Mouse (Mus musculus) neural tube, embryonic 11.5 days (tissue): ENCODE results near the gene 5031439G07Rik. TPM values are rescaled to one million over a fixed set of nuclear protein-coding genes. Genes with fewer than 3 reads are reported as not detected.

Experiments used
- ATAC-seq: fragments of 200-750 bp; cut with Nextera tagmentation; 2 replicates; pipeline ENCODE4 v1.8.0; 2017; ENCODE audit warnings: moderate number of reproducible peaks, mild to moderate bottlenecking, moderate TSS enrichment, moderate library complexity; ENCODE audit not compliant: insufficient read depth, low FRiP score, low TSS enrichment
- DNase-seq: peaks from one replicate; pipeline ENCODE4 v3.0.0-alpha.2; 2015; ENCODE audit warnings: low spot score
- H3K27ac ChIP-seq: fragments of 300-500 bp; sonication (generic); 2 replicates; pipeline ENCODE4 v1.5.1; 2014; ENCODE audit warnings: low read depth, mild to moderate bottlenecking, low read length
- H3K27me3 ChIP-seq: fragments of 300-500 bp; sonication (generic); 2 replicates; pipeline ENCODE4 v1.6.1; 2014; ENCODE audit warnings: mild to moderate bottlenecking, low read length, mixed read lengths; ENCODE audit not compliant: control insufficient read depth, insufficient read depth
- H3K36me3 ChIP-seq: fragments of 300-500 bp; sonication (generic); 2 replicates; pipeline ENCODE4 v1.6.1; 2014; ENCODE audit warnings: mild to moderate bottlenecking, low read length, moderate library complexity, mixed read lengths; ENCODE audit not compliant: control insufficient read depth, insufficient read depth
- H3K4me1 ChIP-seq: fragments of 300-500 bp; sonication (generic); 2 replicates; pipeline ENCODE4 v1.6.1; 2014; ENCODE audit warnings: low read length, mixed read lengths; ENCODE audit not compliant: control insufficient read depth, insufficient read depth
- H3K4me2 ChIP-seq: fragments of 300-500 bp; sonication (generic); 2 replicates; pipeline ENCODE4 v1.6.1; 2014; ENCODE audit warnings: low read depth, mild to moderate bottlenecking, moderate library complexity
- H3K4me3 ChIP-seq: fragments of 300-500 bp; sonication (generic); 2 replicates; pipeline ENCODE4 v1.5.1; 2014; ENCODE audit warnings: low read depth, low read length
- H3K9ac ChIP-seq: fragments of 300-500 bp; sonication (generic); 2 replicates; pipeline ENCODE4 v1.6.1; 2014; ENCODE audit warnings: mild to moderate bottlenecking, low read length
- H3K9me3 ChIP-seq: fragments of 300-500 bp; sonication (generic); 2 replicates; pipeline ENCODE4 v1.6.1; 2016; ENCODE audit warnings: low read length; ENCODE audit not compliant: control insufficient read depth
- WGBS: fragments of 180-500 bp; shearing (Covaris S2); extraction: QIAGEN DNeasy Blood & Tissue Kit; methylation state at CpG from one replicate; pipeline ENCODE4 v1.1.7; 2014; 5-methylcytosine and 5-hydroxymethylcytosine counted together
- polyA plus RNA-seq: library from polyadenylated mRNA; unstranded; fragments of >200 nt; fragmentation: Nextera tagmentation; extraction: Ambion mirVana; gene quantifications from 2 replicates; pipeline ENCODE4 v1.2.1, GENCODE M21; 2014

5031439G07Rik gene
- polyA plus RNA-seq, 1 experiment from 2014 or later: 39.3 TPM

- H3K36me3 ChIP-seq: peaks cover 14% of the 10 kb centered on the region
- no peak overlapping the region for H3K27ac ChIP-seq
- no peaks in the 10 kb centered on the region for H3K4me1 ChIP-seq
- no peaks in the 10 kb centered on the region for H3K9me3 ChIP-seq
- no peak for ATAC-seq
- 95% methylated on average over 4 of the region's 4 CpGs for WGBS
- no peak overlapping the region for H3K9ac ChIP-seq
- no peak for DNase-seq
- no peak overlapping the region for H3K4me2 ChIP-seq
- no peaks in the 10 kb centered on the region for H3K27me3 ChIP-seq
- H3K4me3 ChIP-seq: no peak overlapping the region
These were observed 38.3 kb downstream of the 5031439G07Rik start for GRCm38 (mm10) chr15:84950053-84950452.

- Histone ChIP-seq H3K4me1 (no peaks in the 10 kb centered on the region), H3K27ac (no peak overlapping the region), H3K9me3 (no peaks in the 10 kb centered on the region), H3K4me2 (no peak overlapping the region), H3K4me3 (no peak overlapping the region), H3K36me3 (peaks cover 14% of the 10 kb centered on the region), H3K9ac (no peak overlapping the region), H3K27me3 (no peaks in the 10 kb centered on the region)
- DNase-seq: no peak
- WGBS: 90% methylated on average over 14 of the region's 14 CpGs
- no peak for ATAC-seq
These were observed 39.4 kb downstream of the 5031439G07Rik start for GRCm38 (mm10) chr15:84948990-84949389.

GRCm38 (mm10) chr15:84944319-84944718 is 44.0 kb downstream of the 5031439G07Rik start:
- ATAC-seq: no peak
- Histone ChIP-seq H3K9me3 (no peaks in the 10 kb centered on the region), H3K36me3 (peaks cover 10% of the 10 kb centered on the region), H3K9ac (no peak overlapping the region), H3K4me3 (no peak overlapping the region), H3K27me3 (no peaks in the 10 kb centered on the region), H3K4me2 (no peak overlapping the region), H3K4me1 (no peaks in the 10 kb centered on the region), H3K27ac (no peak overlapping the region)
- WGBS: 88% methylated on average over 5 of the region's 5 CpGs
- no peak for DNase-seq

- Histone ChIP-seq H3K27me3 (no peaks in the 10 kb centered on the region), H3K27ac (no peak overlapping the region), H3K4me1 (no peaks in the 10 kb centered on the region), H3K9me3 (no peaks in the 10 kb centered on the region), H3K9ac (no peak overlapping the region), H3K36me3 (peaks cover 20% of the 10 kb centered on the region), H3K4me3 (no peak overlapping the region), H3K4me2 (no peak overlapping the region)
- no peak for DNase-seq
- ATAC-seq: no peak
- WGBS: 80% methylated on average over 11 of the region's 11 CpGs
These were observed 45.6 kb downstream of the 5031439G07Rik start for GRCm38 (mm10) chr15:84942647-84943285.

- H3K4me1 ChIP-seq: no peaks in the 10 kb centered on the region
- no peak overlapping the region for H3K4me2 ChIP-seq
- H3K9me3 ChIP-seq: no peaks in the 10 kb centered on the region
- H3K27me3 ChIP-seq: no peaks in the 10 kb centered on the region
- DNase-seq (no peak), ATAC-seq (no peak)
- H3K27ac ChIP-seq: no peak overlapping the region
- H3K9ac ChIP-seq: no peak overlapping the region
- H3K4me3 ChIP-seq: no peak overlapping the region
- 87% methylated on average over 12 of the region's 12 CpGs for WGBS
- peaks cover 28% of the 10 kb centered on the region for H3K36me3 ChIP-seq
These were observed 48.2 kb downstream of the 5031439G07Rik start for GRCm38 (mm10) chr15:84940102-84940501.

GRCm38 (mm10) chr15:84934901-84935300 is 53.5 kb downstream of the 5031439G07Rik start:
- WGBS: 94% methylated on average over 16 of the region's 16 CpGs
- no peak overlapping the region for H3K9ac ChIP-seq
- DNase-seq (no peak), ATAC-seq (no peak)
- no peak overlapping the region for H3K27ac ChIP-seq
- no peak overlapping the region for H3K4me2 ChIP-seq
- no peaks in the 10 kb centered on the region for H3K4me1 ChIP-seq
- H3K27me3 ChIP-seq: no peaks in the 10 kb centered on the region
- no peaks in the 10 kb centered on the region for H3K9me3 ChIP-seq
- H3K4me3 ChIP-seq: no peak overlapping the region
- peaks cover 48% of the 10 kb centered on the region for H3K36me3 ChIP-seq

GRCm38 (mm10) chr15:84932351-84932750 is 56.0 kb downstream of the 5031439G07Rik start:
- 70% methylated on average over 5 of the region's 5 CpGs for WGBS
- DNase-seq: no peak

GRCm38 (mm10) chr15:84925495-84926018 is 62.8 kb downstream of the 5031439G07Rik start:
- ATAC-seq (no peak), DNase-seq (no peak)
- H3K27me3 ChIP-seq: no peaks in the 10 kb centered on the region
- H3K4me3 ChIP-seq: no peak overlapping the region
- no peak overlapping the region for H3K9ac ChIP-seq
- H3K4me2 ChIP-seq: 0 out of 2 replicates have a peak overlapping the region, but pooled peaks have one; percentile 10
- H3K36me3 ChIP-seq: peaks cover 7% of the 10 kb centered on the region
- H3K4me1 ChIP-seq: no peaks in the 10 kb centered on the region
- no peaks in the 10 kb centered on the region for H3K9me3 ChIP-seq
- no peak overlapping the region for H3K27ac ChIP-seq
- WGBS: 68% methylated on average over 1 of the region's 1 CpGs

More at GRCm38 (mm10) chr15:84932351-84932750, 56.0 kb downstream of the 5031439G07Rik start:
- H3K4me1 ChIP-seq: no peaks in the 10 kb centered on the region
- no peaks in the 10 kb centered on the region for H3K9me3 ChIP-seq
- H3K4me3 ChIP-seq: no peak overlapping the region
- no peak overlapping the region for H3K4me2 ChIP-seq
- H3K36me3 ChIP-seq: peaks cover 37% of the 10 kb centered on the region
- no peak for ATAC-seq
- H3K9ac ChIP-seq: no peak overlapping the region
- H3K27me3 ChIP-seq: no peaks in the 10 kb centered on the region
- no peak overlapping the region for H3K27ac ChIP-seq

- H3K4me1 ChIP-seq: no peaks in the 10 kb centered on the region
- WGBS: 23% methylated on average over 9 of the region's 9 CpGs
- H3K27me3 ChIP-seq: no peaks in the 10 kb centered on the region
- no peak overlapping the region for H3K27ac ChIP-seq
- H3K4me3 ChIP-seq: peak overlapping the region; percentile 99
- H3K9ac ChIP-seq: no peak overlapping the region; the same call in 1 of the 2 replicates
- H3K4me2 ChIP-seq: peak overlapping the region; percentile 79
- H3K36me3 ChIP-seq: peaks cover 7% of the 10 kb centered on the region
- no peaks in the 10 kb centered on the region for H3K9me3 ChIP-seq
- ATAC-seq (no peak), DNase-seq (peak; percentile 41)
These were observed 63.5 kb downstream of the 5031439G07Rik start for GRCm38 (mm10) chr15:84924781-84925315.
